Mouse (Mus musculus): Measurements from ENCODE around the gene Glycam1. TPM values are rescaled to one million over a fixed set of nuclear protein-coding genes. Genes with fewer than 3 reads are reported as not detected.
"Not testable (repeated sequence)": the region's sequence is repeated elsewhere in the genome, so short reads cannot be mapped to it uniquely, and the experiment has no call there.

Glycam1 gene
- total RNA-seq (2015) (not detected in 2 replicates), total RNA-seq (2017) (not detected in 2 replicates)

GRCm38 (mm10) chr15:103564981-103565380 lies at the start of gene Glycam1:
Glycam1 (minus strand) TSS chr15:103565081.
- ATAC-seq (ENCODE audit: poor library complexity, severe bottlenecking), result no peak

- ATAC-seq (ENCODE audit: poor library complexity, severe bottlenecking), result no peak
These were observed 39.6 kb upstream of the Glycam1 start for GRCm38 (mm10) chr15:103604481-103604880.

- no peak for ATAC-seq (ENCODE audit: poor library complexity, severe bottlenecking)
These were observed 25.9 kb upstream of the Glycam1 start for GRCm38 (mm10) chr15:103590779-103591178.

- not testable (repeated sequence) for ATAC-seq (ENCODE audit: poor library complexity, severe bottlenecking)
These were observed 22.9 kb upstream of the Glycam1 start for GRCm38 (mm10) chr15:103587752-103588151.

GRCm38 (mm10) chr15:103585876-103586275 lies 21.0 kb upstream of the Glycam1 start:
- ATAC-seq (ENCODE audit: poor library complexity, severe bottlenecking), result no peak

GRCm38 (mm10) chr15:103552096-103552690 lies 12.7 kb downstream of the Glycam1 start:
- ATAC-seq (ENCODE audit: poor library complexity, severe bottlenecking), result peak; percentile 76

- ATAC-seq (ENCODE audit: poor library complexity, severe bottlenecking), result no peak
These were observed 13.8 kb downstream of the Glycam1 start for GRCm38 (mm10) chr15:103551053-103551452.

GRCm38 (mm10) chr15:103549475-103549874 lies 15.4 kb downstream of the Glycam1 start:
- peak; percentile 51 for ATAC-seq (ENCODE audit: poor library complexity, severe bottlenecking)

GRCm38 (mm10) chr15:103547983-103548382 lies 16.9 kb downstream of the Glycam1 start:
- no peak for ATAC-seq (ENCODE audit: poor library complexity, severe bottlenecking)

GRCm38 (mm10) chr15:103542526-103542925 lies 22.4 kb downstream of the Glycam1 start:
- no peak for ATAC-seq (ENCODE audit: poor library complexity, severe bottlenecking)

- no peak for ATAC-seq (ENCODE audit: poor library complexity, severe bottlenecking)
These were observed 24.2 kb downstream of the Glycam1 start for GRCm38 (mm10) chr15:103540646-103541045.

- ATAC-seq (ENCODE audit: poor library complexity, severe bottlenecking), result no peak
These were observed 25.6 kb downstream of the Glycam1 start for GRCm38 (mm10) chr15:103539259-103539658.

GRCm38 (mm10) chr15:103537822-103538213 lies 27.1 kb downstream of the Glycam1 start, which contains the start of gene Ppp1r1a:
Ppp1r1a (minus strand) TSS chr15:103538003.
- ATAC-seq (ENCODE audit: poor library complexity, severe bottlenecking), result no peak

GRCm38 (mm10) chr15:103537011-103537821 lies 27.7 kb downstream of the Glycam1 start:
- no peak for ATAC-seq (ENCODE audit: poor library complexity, severe bottlenecking)

- ATAC-seq (ENCODE audit: poor library complexity, severe bottlenecking), result no peak
These were observed 28.4 kb downstream of the Glycam1 start for GRCm38 (mm10) chr15:103536456-103536855.

GRCm38 (mm10) chr15:103535786-103536185 lies 29.1 kb downstream of the Glycam1 start:
- ATAC-seq (ENCODE audit: poor library complexity, severe bottlenecking), result no peak

- ATAC-seq (ENCODE audit: poor library complexity, severe bottlenecking), result no peak
These were observed 29.9 kb downstream of the Glycam1 start for GRCm38 (mm10) chr15:103535030-103535429.

GRCm38 (mm10) chr15:103534054-103534620 lies 30.7 kb downstream of the Glycam1 start:
- ATAC-seq (ENCODE audit: poor library complexity, severe bottlenecking), result no peak

- peak; percentile 74 for ATAC-seq (ENCODE audit: poor library complexity, severe bottlenecking)
These were observed 34.5 kb downstream of the Glycam1 start for GRCm38 (mm10) chr15:103530372-103530771.

GRCm38 (mm10) chr15:103523156-103523555 lies 41.7 kb downstream of the Glycam1 start:
- ATAC-seq (ENCODE audit: poor library complexity, severe bottlenecking), result no peak

- ATAC-seq (ENCODE audit: poor library complexity, severe bottlenecking), result no peak
These were observed 42.3 kb downstream of the Glycam1 start for GRCm38 (mm10) chr15:103522458-103523099.

All from megakaryocyte, adult 5-6 weeks (primary cell).